Mouse (Mus musculus): ENCODE measurements around the gene Ppp2ca. TPM values are rescaled to one million over a fixed set of nuclear protein-coding genes. Genes with fewer than 3 reads are reported as not detected.

The Ppp2ca gene
- 25.3 and 26.8 TPM in 2 replicates for polyA plus RNA-seq (2012; rRNA removed)

DNA sequence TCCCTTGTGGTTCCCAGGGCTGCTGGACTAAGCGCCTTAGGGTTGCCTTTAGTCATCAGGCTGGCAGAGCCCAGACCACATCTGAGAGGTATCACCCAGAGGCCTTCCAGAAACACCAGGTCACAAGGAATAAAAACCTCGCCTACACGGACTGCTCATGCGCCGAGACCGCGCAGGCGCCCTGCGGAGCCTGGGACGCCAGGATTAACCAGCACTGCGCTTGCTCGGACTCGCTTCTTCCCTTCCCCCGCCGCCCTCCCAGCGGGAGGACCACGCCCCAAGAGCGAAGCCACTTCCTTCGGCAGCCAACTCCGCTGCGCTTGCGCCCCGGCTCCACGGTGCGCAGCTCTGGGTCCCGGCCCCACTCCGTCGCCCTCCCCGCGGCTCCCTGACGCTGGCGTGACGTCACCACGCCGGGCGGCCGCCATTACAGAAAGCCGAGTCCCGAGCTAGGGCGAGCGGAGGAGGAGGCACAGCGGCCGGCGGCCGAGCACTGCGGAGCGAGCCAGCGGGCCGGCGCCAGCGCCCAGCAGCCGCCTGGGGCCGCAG is at the start of gene Ppp2ca:
Gene Ppp2ca, plus strand, starts transcription at position 284 of the 549 bp plus-strand sequence.

DNA sequence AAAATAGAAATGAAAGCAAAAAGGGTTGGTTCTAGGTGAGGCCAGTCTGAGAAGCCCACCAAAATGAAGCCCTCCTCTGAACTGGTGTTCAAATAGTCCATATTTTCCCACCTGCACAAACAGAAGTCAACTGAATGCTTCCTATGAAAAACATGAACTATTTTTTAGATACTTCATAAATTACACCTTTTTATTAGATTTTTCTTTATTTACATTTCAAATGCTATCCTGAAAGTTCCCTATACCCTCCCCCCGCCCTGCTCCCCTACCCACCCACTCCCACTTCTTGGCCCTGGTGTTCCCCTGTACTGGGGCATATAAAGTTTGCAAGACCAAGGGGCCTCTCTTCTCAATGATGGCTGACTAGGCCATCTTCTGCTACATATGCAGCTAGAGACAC is 46.9 kb downstream of the Ppp2ca start, which contains the start of gene Olfr1373:
Gene Olfr1373, minus strand, starts transcription at position 101 of the 400 bp plus-strand sequence.

Other genes starting within 250 kb of the Ppp2ca start
- 0.71 and 0.81 TPM in 2 replicates for gene Jade2, start 241.0 kb upstream of the Ppp2ca start, polyA plus RNA-seq (2012; rRNA removed)
- 20.5 and 21.7 TPM in 2 replicates for gene Cdkn2aipnl, start 131.0 kb upstream of the Ppp2ca start, polyA plus RNA-seq (2012; rRNA removed)
- 60.5 and 72.8 TPM in 2 replicates for gene Ube2b, start 97.9 kb upstream of the Ppp2ca start, polyA plus RNA-seq (2012; rRNA removed)
- 0.80 and 0.90 TPM in 2 replicates for gene Cdkl3, start 94.5 kb upstream of the Ppp2ca start, polyA plus RNA-seq (2012; rRNA removed)
- not detected in 2 replicates for gene Olfr1373, start 46.8 kb downstream of the Ppp2ca start, polyA plus RNA-seq (2012; rRNA removed)
- gene Olfr1371, start 115.3 kb downstream of the Ppp2ca start, polyA plus RNA-seq (2012; rRNA removed): not detected in 2 replicates
- gene Skp1a, start 133.3 kb downstream of the Ppp2ca start, polyA plus RNA-seq (2012; rRNA removed): 60.5 and 76.4 TPM in 2 replicates
- 1.3 and 1.6 TPM in 2 replicates for gene Tcf7, start 184.3 kb downstream of the Ppp2ca start, polyA plus RNA-seq (2012; rRNA removed)